ENCODE assay signal across 9 mouse cellular contexts in genomic region chr10:119691358-119692083, GRCm38 (mm10).
A peak's percentile ranks its signal among the peaks of the same experiment; 100 is the strongest.
DNase-seq lines count a peak whose midpoint lies in the region; ATAC-seq and TF ChIP-seq lines count a peak whose summit lies in the region.
"Had no signal": no experiment of that assay in that cellular context is flagged by ENCODE, and none has a peak within 500 bp of the region (broad histone marks: within the 10 kb centered on the region; RNA-seq: fewer than 3 reads in every experiment).

No protein-coding gene starts in this region.

- peak overlapping the region; percentile 84 for H3K4me2 ChIP-seq in hindbrain, embryonic 13.5 days
- H3K4me2 ChIP-seq in neural tube, embryonic 11.5 days (ENCODE audit: low read depth) = peak overlapping the region; percentile 55

- WGBS in hindbrain, embryonic 13.5 days = under 1% methylated on average over 16 of the region's 16 CpGs
- 3% methylated on average over 16 of the region's 16 CpGs for WGBS in neural tube, embryonic 11.5 days

- intact Hi-C loops in left cerebral cortex, adult 2 months (cut with DNase I) = loop anchor here (2.0 kb wide), 1 partner anchor 15 kb away; no protein-coding TSS in a partner anchor

- peak overlapping the region; percentile 83 for H3K27ac ChIP-seq in hindbrain, embryonic 13.5 days
- peak overlapping the region; percentile 34; the same call in 1 of the 2 replicates for H3K27ac ChIP-seq in left cerebral cortex, adult 2 months
- peak overlapping the region; percentile 75 for H3K27ac ChIP-seq in neural tube, embryonic 11.5 days (ENCODE audit: low read depth, low read length)

- TF ChIP-seq CTCF in left cerebral cortex, adult 2 months (IDR thresholded peaks at IDR 0.05) = no peak

- peak; percentile 81 for ATAC-seq in hindbrain, embryonic 13.5 days (ENCODE audit: low FRiP score)
- ATAC-seq in neural tube, embryonic 11.5 days (ENCODE audit: insufficient read depth, low FRiP score, low TSS enrichment) = peak; percentile 79

- peak overlapping the region; percentile 53 for H3K4me3 ChIP-seq in hindbrain, embryonic 13.5 days
- H3K4me3 ChIP-seq in left cerebral cortex, adult 2 months = peak overlapping the region; percentile 53
- peak overlapping the region; percentile 34 for H3K4me3 ChIP-seq in neural tube, embryonic 11.5 days (ENCODE audit: low read depth, low read length)

- no peaks in the 10 kb centered on the region for H3K9me3 ChIP-seq in hindbrain, embryonic 13.5 days
- H3K9me3 ChIP-seq in neural tube, embryonic 11.5 days (ENCODE audit: control insufficient read depth, low read length) = no peaks in the 10 kb centered on the region

- H3K9ac ChIP-seq in hindbrain, embryonic 13.5 days = peak overlapping the region; percentile 75
- peak overlapping the region; percentile 52 for H3K9ac ChIP-seq in neural tube, embryonic 11.5 days (ENCODE audit: low read length)

- DNase-seq in heart, adult 11 months = peak; percentile 79
- DNase-seq in heart, adult 8-10 months (ENCODE audit: low spot score) = no peak
- peak; percentile 72 for DNase-seq in embryo, embryonic 10.5 days (ENCODE audit: low spot score)
- peak; percentile 58 to 61 for DNase-seq in left cerebral cortex, adult 2 months (ENCODE audit: extremely low spot score in 1 of 2, low spot score in 2 of 2)
- DNase-seq in neural tube, embryonic 11.5 days (ENCODE audit: low spot score) = peak; percentile 78
- DNase-seq in thymus, postnatal 10 days (ENCODE audit: low spot score in 2 of 2) = no peak
- no peak for DNase-seq in thymus, postnatal 25 days

- no peaks in the 10 kb centered on the region for H3K36me3 ChIP-seq in hindbrain, embryonic 13.5 days
- no peaks in the 10 kb centered on the region for H3K36me3 ChIP-seq in neural tube, embryonic 11.5 days (ENCODE audit: control insufficient read depth, insufficient read depth, low read length)
- H3K36me3 ChIP-seq: G1E had no signal

- peaks cover 60% of the 10 kb centered on the region for H3K4me1 ChIP-seq in hindbrain, embryonic 13.5 days (replicated peaks)
- peaks cover 18% of the 10 kb centered on the region for H3K4me1 ChIP-seq in neural tube, embryonic 11.5 days (ENCODE audit: control insufficient read depth, insufficient read depth, low read length)

- H3K27me3 ChIP-seq in hindbrain, embryonic 13.5 days = no peaks in the 10 kb centered on the region
- H3K27me3 ChIP-seq in neural tube, embryonic 11.5 days (ENCODE audit: control insufficient read depth, insufficient read depth, low read length) = no peaks in the 10 kb centered on the region

Comparison
In these comparisons a context has a peak if more than half of its experiments do, and no peak if none do; other contexts are left out.
1. DNase-seq: peak in heart, adult 11 months (single experiment), embryo, embryonic 10.5 days (single experiment), left cerebral cortex, adult 2 months (2 of 2) and neural tube, embryonic 11.5 days (single experiment); none in heart, adult 8-10 months (single experiment), thymus, postnatal 10 days (0 of 2) and thymus, postnatal 25 days (single experiment).
2. Peak in every context shown above with its lines, with median percentiles within 50 percentile points of each other: H3K27ac ChIP-seq and H3K4me3 ChIP-seq.